Mouse (Mus musculus) hindbrain, embryonic 10.5 days (tissue): ENCODE measurements around the gene Hsdl1. TPM values are rescaled to one million over a fixed set of nuclear protein-coding genes. Genes with fewer than 3 reads are reported as not detected.

ENCODE experiments used
- DNase-seq: peaks from one replicate; pipeline ENCODE4 v3.0.0-alpha.2; 2017; ENCODE audit warnings: low spot score
- H3K27ac ChIP-seq: fragments of 300-500 bp; sonication (generic); 2 replicates; pipeline ENCODE4 v1.5.1; 2016; ENCODE audit warnings: mild to moderate bottlenecking, moderate library complexity
- H3K27me3 ChIP-seq: fragments of 300-500 bp; sonication (generic); 2 replicates; pipeline ENCODE4 v1.6.1; 2016; ENCODE audit warnings: mild to moderate bottlenecking; ENCODE audit not compliant: poor library complexity, insufficient read depth, severe bottlenecking
- H3K36me3 ChIP-seq: fragments of 300-500 bp; sonication (generic); 2 replicates; pipeline ENCODE4 v1.6.1; 2016; ENCODE audit warnings: mild to moderate bottlenecking, moderate library complexity
- H3K4me1 ChIP-seq: fragments of 300-500 bp; sonication (generic); replicated peaks from 2 replicates; pipeline ENCODE4 v1.6.1; 2016; ENCODE audit warnings: mild to moderate bottlenecking
- H3K4me3 ChIP-seq: fragments of 300-500 bp; sonication (generic); 2 replicates; pipeline ENCODE4 v1.5.1; 2016; ENCODE audit warnings: mild to moderate bottlenecking, moderate library complexity
- H3K9me3 ChIP-seq: fragments of 300-500 bp; sonication (generic); 2 replicates; pipeline ENCODE4 v1.6.1; 2016; ENCODE audit warnings: mild to moderate bottlenecking, moderate library complexity
- WGBS: fragments of 180-500 bp; shearing (Covaris S2); methylation state at CpG from one replicate; pipeline ENCODE4 v1.1.7; 2016; 5-methylcytosine and 5-hydroxymethylcytosine counted together
- polyA plus RNA-seq: library from polyadenylated mRNA; unstranded; fragments of >200 nt; fragmentation: Nextera tagmentation; extraction: Ambion mirVana; gene quantifications from 2 replicates; pipeline ENCODE4 v1.2.1, GENCODE M21; 2016

The Hsdl1 gene
- polyA plus RNA-seq, 1 experiment from 2014 or later, result 78.0 TPM

GRCm38 (mm10) chr8:119571135-119571534 is 3.8 kb downstream of the Hsdl1 start:
- H3K4me3 ChIP-seq, result no peak overlapping the region
- H3K9me3 ChIP-seq, result no peaks in the 10 kb centered on the region
- 90% methylated on average over 6 of the region's 6 CpGs for WGBS
- H3K27ac ChIP-seq, result no peak overlapping the region
- DNase-seq, result no peak
- H3K4me1 ChIP-seq, result peaks cover 31% of the 10 kb centered on the region
- peaks cover 18% of the 10 kb centered on the region for H3K36me3 ChIP-seq
- H3K27me3 ChIP-seq, result peaks cover 17% of the 10 kb centered on the region

DNA sequence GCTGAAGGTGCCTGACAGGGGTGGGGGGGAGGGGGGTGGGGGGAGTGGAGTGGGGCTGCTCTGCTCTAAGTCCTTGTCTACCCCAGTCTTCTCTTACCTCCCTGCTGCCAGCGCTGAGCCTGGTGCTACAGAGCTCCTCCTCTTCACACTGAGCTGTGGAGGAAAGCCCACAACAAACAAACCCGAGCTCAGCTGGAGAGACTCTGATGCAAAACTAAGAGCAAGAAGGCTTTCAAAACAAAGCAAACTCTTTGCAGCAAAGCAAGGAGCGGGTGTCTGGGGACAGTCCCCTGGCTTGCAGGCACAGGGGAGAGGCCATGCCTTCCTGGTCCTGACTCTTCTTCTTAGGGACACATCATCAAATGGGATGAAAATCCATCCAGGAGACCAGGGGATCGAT is 5.1 kb downstream of the Hsdl1 start:
- H3K9me3 ChIP-seq, result no peaks in the 10 kb centered on the region
- H3K4me1 ChIP-seq, result peaks cover 27% of the 10 kb centered on the region
- no peak overlapping the region for H3K27ac ChIP-seq
- no peak overlapping the region for H3K4me3 ChIP-seq
- H3K36me3 ChIP-seq, result peaks cover 30% of the 10 kb centered on the region
- H3K27me3 ChIP-seq, result peaks cover 10% of the 10 kb centered on the region; the same call in 1 of the 2 replicates
- no peak for DNase-seq
- WGBS, result 31% methylated on average over 4 of the region's 4 CpGs

DNA sequence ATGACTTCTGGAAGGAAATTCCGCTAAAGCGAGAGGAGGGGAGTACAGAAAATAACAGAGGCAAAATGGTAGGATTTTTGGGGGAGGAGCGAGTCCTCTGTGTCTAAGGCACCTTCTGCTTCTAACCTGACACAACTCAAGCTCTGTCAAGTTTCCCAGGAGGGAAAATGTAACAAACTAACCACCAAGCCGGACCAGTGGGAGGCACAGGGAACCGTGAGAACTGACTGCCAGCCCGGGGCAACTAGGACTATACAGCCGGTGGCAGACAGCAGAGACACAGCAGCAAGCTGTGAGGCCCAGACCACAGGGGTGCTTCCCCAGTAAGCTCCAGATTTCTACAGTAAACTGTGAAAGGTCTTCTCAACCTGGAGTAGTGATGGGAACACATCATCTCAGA is 6.0 kb downstream of the Hsdl1 start:
- Histone ChIP-seq H3K9me3 (no peaks in the 10 kb centered on the region), H3K36me3 (peaks cover 40% of the 10 kb centered on the region)
- DNase-seq, result no peak

GRCm38 (mm10) chr8:119568251-119568650 is 6.7 kb downstream of the Hsdl1 start:
- Histone ChIP-seq H3K9me3 (no peaks in the 10 kb centered on the region), H3K4me3 (no peak overlapping the region), H3K36me3 (peaks cover 47% of the 10 kb centered on the region), H3K27me3 (peaks cover 4% of the 10 kb centered on the region; the same call in 1 of the 2 replicates), H3K27ac (no peak overlapping the region), H3K4me1 (peaks cover 12% of the 10 kb centered on the region)
- WGBS, result 90% methylated on average over 9 of the region's 9 CpGs
- no peak for DNase-seq

More for the DNA sequence above, 6.0 kb downstream of the Hsdl1 start:
- Histone ChIP-seq H3K4me3 (no peak overlapping the region), H3K27me3 (peaks cover 10% of the 10 kb centered on the region; the same call in 1 of the 2 replicates), H3K27ac (no peak overlapping the region), H3K4me1 (peaks cover 19% of the 10 kb centered on the region)
- WGBS, result 56% methylated on average over 7 of the region's 7 CpGs

- no peak for DNase-seq
- Histone ChIP-seq H3K4me1 (peaks cover 7% of the 10 kb centered on the region), H3K9me3 (no peaks in the 10 kb centered on the region), H3K36me3 (peaks cover 64% of the 10 kb centered on the region), H3K27ac (no peak overlapping the region), H3K27me3 (no peaks in the 10 kb centered on the region), H3K4me3 (no peak overlapping the region)
- 89% methylated on average over 11 of the region's 11 CpGs for WGBS
Measured at GRCm38 (mm10) chr8:119566367-119566766, 8.6 kb downstream of the Hsdl1 start.

DNA sequence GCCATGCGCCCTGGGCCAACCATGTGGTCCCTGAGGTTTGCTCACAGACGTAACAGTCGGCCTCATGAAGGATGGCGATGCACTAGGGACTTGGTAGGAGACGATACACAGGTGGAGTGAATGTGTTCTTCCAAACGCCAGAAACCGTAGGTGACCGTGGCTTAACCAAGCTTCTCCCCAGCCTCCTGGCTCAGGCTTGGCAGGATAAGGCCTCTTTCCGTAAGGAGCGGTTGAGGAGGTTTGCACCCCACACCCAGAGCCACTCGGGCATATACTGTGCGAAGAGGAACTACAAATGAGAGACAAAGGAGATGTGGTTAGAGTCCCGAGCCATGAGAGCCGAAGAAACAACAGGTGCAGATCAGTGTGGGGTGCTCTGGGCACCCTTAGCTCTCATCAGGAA is 11.1 kb downstream of the Hsdl1 start:
- Histone ChIP-seq H3K4me1 (peaks cover 6% of the 10 kb centered on the region), H3K9me3 (no peaks in the 10 kb centered on the region), H3K4me3 (no peak overlapping the region), H3K36me3 (peaks cover 67% of the 10 kb centered on the region), H3K27me3 (no peaks in the 10 kb centered on the region), H3K27ac (no peak overlapping the region)
- 95% methylated on average over 14 of the region's 14 CpGs for WGBS
- DNase-seq, result no peak

DNA sequence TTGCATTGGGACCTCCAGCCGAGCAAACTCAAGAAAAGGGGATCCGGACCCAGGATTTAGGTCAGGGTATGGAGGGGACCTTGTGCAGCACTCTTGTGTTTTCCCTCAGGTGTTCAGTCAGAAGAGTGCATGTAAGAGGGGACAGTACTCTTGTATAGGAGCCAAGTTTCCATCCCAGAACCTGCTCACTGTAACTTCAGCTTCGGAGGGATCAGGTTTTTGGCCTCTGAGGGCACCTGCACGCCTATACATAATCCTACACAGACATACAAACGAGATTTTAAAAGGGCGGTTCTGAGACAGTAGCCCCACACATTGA is 15.6 kb downstream of the Hsdl1 start:
- Histone ChIP-seq H3K9me3 (no peaks in the 10 kb centered on the region), H3K27ac (peak overlapping the region; percentile 98), H3K36me3 (peaks cover 44% of the 10 kb centered on the region), H3K4me1 (peaks cover 27% of the 10 kb centered on the region), H3K4me3 (peak overlapping the region; percentile 84), H3K27me3 (no peaks in the 10 kb centered on the region)
- 91% methylated on average over 6 of the region's 6 CpGs for WGBS
- no peak for DNase-seq

DNA sequence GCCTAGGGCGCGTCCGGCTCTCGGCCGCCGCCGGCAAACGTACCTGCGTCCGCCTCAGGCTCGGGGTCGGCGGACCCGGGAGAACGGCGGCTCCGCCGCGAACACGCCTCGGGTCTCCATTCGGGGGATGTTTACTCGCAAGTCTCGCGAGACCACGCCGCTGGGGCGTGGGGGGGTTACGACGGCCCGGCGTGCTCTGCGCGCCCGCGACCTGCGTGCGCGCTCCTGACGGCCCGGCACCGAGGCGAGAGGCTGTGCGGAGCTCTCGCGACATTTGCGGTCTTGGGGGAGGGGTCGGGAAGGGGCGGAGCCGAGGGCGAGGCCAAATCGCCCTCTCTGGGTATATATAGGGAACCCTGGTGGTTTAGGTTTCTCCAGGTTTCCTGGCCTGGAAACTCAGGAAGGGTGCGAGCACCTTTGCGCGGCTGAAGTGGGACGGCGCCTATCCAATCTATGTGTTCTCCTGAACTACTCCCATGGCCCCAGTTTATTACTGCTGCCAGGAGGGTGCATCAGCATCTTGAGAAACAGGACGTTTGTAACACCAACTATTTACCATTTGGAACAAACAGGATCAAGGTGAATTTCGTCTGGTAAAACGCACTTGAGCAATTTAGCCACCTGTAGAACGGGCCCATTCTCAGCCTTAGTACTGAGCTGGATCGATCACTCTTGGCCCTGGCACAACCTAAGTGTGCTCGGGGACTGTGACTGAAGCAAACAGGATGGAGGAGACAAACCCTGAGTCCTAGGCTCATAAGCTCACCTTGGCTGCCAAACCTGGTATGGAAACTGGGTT is 16.2 kb downstream of the Hsdl1 start, which contains the start of gene Mbtps1:
TSS of gene Mbtps1 (minus strand) at position 133 of the 799 bp plus-strand sequence.
- Histone ChIP-seq H3K27ac (peak within 1 kb of the TSS; percentile 98), H3K4me3 (peak within 1 kb of the TSS; percentile 84), H3K4me1 (peaks cover 27% of the 10 kb centered on the region), H3K27me3 (no peaks in the 10 kb centered on the region), H3K36me3 (peaks cover 38% of the 10 kb centered on the region), H3K9me3 (no peaks in the 10 kb centered on the region)
- peak; percentile 99 for DNase-seq
- WGBS, result 7% methylated on average over 63 of the region's 63 CpGs

DNA sequence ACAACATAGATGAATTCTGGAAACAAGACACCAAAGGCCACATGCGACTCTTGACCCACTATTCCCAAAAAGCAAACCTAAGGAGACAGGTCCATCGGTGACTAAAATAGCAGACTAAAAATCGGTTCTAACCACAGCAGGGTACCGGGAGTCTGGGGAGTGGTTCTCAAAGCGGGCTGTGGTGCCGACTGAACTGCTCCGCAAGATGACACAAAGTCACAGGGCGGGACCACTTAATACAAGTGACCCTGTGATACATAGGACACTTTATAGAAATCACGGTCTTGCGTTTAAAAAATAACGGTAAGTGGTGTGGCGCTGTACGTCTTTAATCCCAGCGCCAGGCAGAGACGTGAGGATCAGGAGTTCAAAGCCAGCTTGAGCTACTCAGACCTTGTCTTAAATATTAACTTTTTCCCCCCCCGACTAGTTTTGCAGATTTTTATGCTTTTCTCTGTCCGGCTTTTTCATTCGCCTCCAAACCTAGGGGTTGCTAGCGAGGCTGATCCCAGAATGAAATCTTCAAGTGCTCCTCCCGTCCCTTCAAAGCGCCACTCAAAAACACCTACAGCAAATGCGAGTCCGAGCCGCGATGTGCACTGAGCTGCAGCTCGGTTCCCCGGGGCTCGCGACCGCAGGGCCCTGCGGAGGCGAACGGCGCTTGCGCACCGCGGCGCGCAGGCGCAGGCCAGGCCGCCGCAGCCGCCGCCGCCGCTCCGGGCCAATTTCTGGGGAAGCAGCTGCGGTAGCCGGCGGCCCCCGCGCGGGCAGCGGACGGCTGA is 17.0 kb downstream of the Hsdl1 start:
- Histone ChIP-seq H3K4me3 (peak overlapping the region; percentile 84), H3K27ac (peak overlapping the region; percentile 98), H3K36me3 (peaks cover 30% of the 10 kb centered on the region), H3K4me1 (peaks cover 30% of the 10 kb centered on the region), H3K27me3 (no peaks in the 10 kb centered on the region), H3K9me3 (no peaks in the 10 kb centered on the region)
- DNase-seq, result no peak
- WGBS, result 2% methylated on average over 55 of the region's 55 CpGs

- H3K27me3 ChIP-seq, result no peaks in the 10 kb centered on the region
- peaks cover 31% of the 10 kb centered on the region for H3K4me1 ChIP-seq
- 86% methylated on average over 9 of the region's 9 CpGs for WGBS
- H3K36me3 ChIP-seq, result peaks cover 22% of the 10 kb centered on the region
- H3K9me3 ChIP-seq, result no peaks in the 10 kb centered on the region
- no peak for DNase-seq
- H3K27ac ChIP-seq, result no peak overlapping the region
- H3K4me3 ChIP-seq, result peak overlapping the region; percentile 84
Measured at GRCm38 (mm10) chr8:119557132-119557531, 17.9 kb downstream of the Hsdl1 start.

GRCm38 (mm10) chr8:119555861-119556260 is 19.1 kb downstream of the Hsdl1 start:
- Histone ChIP-seq H3K4me3 (no peak overlapping the region), H3K27ac (no peak overlapping the region), H3K27me3 (no peaks in the 10 kb centered on the region), H3K36me3 (peaks cover 19% of the 10 kb centered on the region; the same call in 1 of the 2 replicates), H3K4me1 (peaks cover 31% of the 10 kb centered on the region), H3K9me3 (no peaks in the 10 kb centered on the region)
- WGBS, result 95% methylated on average over 6 of the region's 6 CpGs
- DNase-seq, result no peak

DNA sequence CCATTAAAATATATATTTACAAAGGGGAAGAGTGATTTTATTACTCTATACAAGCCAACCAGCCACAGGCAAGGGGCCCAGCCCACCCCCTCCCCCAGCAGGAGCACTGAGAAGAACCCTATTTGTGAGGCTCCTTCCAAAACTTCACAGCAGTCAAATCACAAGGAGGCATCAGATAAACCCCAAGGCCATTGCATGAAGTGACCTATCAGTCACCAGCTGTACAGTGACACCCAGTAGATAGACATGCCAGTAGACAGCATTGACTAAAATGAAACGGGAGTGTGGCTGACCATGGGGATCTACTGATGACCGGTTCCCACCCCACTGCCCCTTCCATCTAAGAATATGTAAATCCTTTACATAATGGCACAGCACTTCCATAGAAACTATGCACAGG is 22.0 kb downstream of the Hsdl1 start:
- H3K36me3 ChIP-seq, result peaks cover 23% of the 10 kb centered on the region
- H3K4me3 ChIP-seq, result no peak overlapping the region
- peaks cover 24% of the 10 kb centered on the region for H3K4me1 ChIP-seq
- H3K27me3 ChIP-seq, result no peaks in the 10 kb centered on the region
- 86% methylated on average over 2 of the region's 2 CpGs for WGBS
- no peak for DNase-seq
- H3K27ac ChIP-seq, result no peak overlapping the region
- no peaks in the 10 kb centered on the region for H3K9me3 ChIP-seq

DNA sequence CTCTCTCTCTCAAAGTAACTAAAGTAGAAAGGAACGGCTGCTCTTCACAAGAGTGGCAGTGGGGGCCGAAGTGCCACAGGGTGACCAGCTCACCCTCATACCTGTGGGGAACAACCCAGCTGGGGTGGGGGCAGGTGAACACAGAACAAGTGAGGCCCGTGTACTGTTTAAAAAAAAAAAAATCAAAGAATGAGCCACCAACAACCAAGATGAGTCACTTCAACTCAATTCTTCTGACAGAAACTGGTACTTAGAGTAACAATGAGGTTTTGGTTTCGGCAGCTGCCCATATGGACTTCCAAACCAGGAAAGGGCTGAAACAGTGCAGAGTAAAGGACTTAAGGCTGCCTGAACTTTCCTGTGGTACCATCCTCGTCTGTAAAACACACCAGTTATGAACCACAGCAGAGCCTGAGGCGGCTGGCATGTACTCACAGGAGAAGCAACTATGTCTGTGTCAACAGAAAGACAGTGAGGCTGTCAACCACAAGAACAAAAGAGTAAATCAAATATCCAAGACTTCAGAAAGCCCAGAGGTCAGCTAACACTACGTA is 26.3 kb downstream of the Hsdl1 start:
- no peak for DNase-seq
- no peak overlapping the region for H3K4me3 ChIP-seq
- H3K27ac ChIP-seq, result no peak overlapping the region
- H3K27me3 ChIP-seq, result no peaks in the 10 kb centered on the region
- no peaks in the 10 kb centered on the region for H3K9me3 ChIP-seq
- peaks cover 54% of the 10 kb centered on the region for H3K36me3 ChIP-seq
- 0 out of 2 replicates have a peak, but pooled peaks cover 7% of the 10 kb centered on the region for H3K4me1 ChIP-seq
- WGBS, result 82% methylated on average over 7 of the region's 7 CpGs
